Mouse (Mus musculus) heart, adult 18-20 months (tissue): ENCODE measurements at regions not wholly inside any gene's neighbourhood (a gene's known extent, or its start where the extent isn't known, plus 50 kb on each side); places are given as distances from the start of the nearest gene placed in this dataset.

Experiments used
- DNase-seq, 2 experiments: peaks; one replicate each; pipeline ENCODE4 v3.0.0; 2021 to 2022; ENCODE audit warnings: mixed read lengths in 1 of 2

- DNase-seq, result no peak
Measured at GRCm38 (mm10) chr10:6053207-6053606, 131.0 kb upstream of the Rgs17 start.

DNA sequence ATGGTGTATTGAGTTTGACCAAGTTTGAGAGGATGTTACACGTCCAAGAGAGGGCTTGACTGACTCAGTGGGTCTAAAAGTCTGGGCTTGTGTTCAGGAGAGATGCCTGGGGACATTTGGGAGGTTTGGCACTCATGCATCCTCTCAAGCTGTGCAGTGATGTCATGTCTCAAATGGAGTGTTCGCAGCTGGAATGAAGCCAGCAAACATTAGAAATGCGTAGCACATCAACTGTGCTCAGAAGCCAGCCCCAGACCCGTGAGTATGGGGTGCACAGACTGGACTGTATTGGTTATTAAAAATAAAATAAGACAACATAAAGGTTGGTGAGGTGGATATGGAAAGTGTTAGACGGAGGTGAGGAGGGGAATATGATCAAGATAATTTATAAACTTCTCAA, 121.2 kb upstream of the Rgs17 start:
- DNase-seq, result no peak

GRCm38 (mm10) chr10:6039771-6040170, 117.6 kb upstream of the Rgs17 start:
- peak; percentile 45 to 50 for DNase-seq

DNA sequence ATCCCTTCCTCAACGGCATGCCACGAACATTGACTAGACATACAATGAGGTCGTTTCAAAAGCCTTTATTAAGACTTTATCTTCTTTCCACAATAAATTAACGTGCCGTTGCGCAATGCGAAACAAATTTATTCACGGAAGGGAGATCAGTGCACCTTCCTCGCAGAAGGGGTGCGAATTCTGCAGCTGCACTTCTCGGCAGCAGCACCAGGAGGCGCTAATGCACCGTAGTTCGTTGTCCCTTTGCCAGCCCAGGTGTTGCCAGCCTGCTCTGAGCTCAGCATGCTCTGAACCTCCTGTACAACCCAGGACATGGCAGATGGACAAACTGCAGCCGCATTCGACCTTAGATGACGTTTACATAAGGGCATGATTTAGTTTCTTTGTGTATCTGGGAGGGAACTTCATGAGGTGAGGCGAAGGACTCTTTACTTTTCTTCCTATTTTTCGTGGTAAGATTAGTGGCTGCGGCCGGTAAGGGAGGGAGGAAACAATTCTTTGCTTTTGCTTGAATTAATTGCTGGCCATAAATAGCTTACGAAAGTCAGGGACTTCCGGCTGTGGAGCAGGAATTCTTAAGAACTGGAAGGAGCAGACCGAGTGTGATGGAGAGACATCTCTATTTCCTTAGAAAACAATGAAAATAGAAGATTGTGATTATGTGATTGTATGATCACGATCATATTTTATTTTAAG, 113.7 kb upstream of the Rgs17 start:
- DNase-seq, result peak; percentile 49 to 80

GRCm38 (mm10) chr10:6032469-6032868, 110.3 kb upstream of the Rgs17 start:
- DNase-seq, result no peak

GRCm38 (mm10) chr10:6027551-6027950, 105.4 kb upstream of the Rgs17 start:
- peak in 1 of 2 experiments; percentile 42 for DNase-seq

- DNase-seq, result no peak
Measured at GRCm38 (mm10) chr10:6026317-6026716, 104.1 kb upstream of the Rgs17 start.

DNA sequence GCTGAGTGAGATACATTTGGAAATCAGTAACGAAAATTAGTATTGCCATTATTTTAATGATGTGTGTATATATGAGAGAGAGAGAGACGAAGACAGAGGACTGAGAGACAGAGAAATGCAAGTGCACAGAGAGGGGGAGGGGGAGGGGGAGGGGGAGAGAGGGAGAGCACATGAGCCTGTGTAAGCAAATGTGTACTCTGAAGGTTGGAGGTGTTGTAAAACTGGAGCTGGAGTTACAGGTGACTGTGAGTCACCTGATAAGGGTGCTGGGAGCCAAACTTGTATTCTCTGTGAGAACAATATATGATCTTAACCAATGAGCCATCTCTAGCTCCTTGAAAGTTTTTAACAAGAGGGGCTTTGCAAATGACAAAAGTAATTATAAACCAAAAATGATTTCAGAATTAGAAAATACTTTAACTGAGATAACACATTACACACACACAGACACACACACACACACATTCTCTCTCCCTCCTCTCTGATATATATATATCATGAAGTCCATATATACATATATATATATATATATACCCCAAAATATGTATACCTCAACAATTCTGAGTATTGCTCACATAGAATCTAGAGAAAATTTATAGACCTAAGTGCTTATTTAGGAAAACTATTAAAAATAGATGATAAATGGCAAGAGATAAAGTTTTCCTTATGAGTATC, 100.5 kb upstream of the Rgs17 start:
- no peak for DNase-seq

DNA sequence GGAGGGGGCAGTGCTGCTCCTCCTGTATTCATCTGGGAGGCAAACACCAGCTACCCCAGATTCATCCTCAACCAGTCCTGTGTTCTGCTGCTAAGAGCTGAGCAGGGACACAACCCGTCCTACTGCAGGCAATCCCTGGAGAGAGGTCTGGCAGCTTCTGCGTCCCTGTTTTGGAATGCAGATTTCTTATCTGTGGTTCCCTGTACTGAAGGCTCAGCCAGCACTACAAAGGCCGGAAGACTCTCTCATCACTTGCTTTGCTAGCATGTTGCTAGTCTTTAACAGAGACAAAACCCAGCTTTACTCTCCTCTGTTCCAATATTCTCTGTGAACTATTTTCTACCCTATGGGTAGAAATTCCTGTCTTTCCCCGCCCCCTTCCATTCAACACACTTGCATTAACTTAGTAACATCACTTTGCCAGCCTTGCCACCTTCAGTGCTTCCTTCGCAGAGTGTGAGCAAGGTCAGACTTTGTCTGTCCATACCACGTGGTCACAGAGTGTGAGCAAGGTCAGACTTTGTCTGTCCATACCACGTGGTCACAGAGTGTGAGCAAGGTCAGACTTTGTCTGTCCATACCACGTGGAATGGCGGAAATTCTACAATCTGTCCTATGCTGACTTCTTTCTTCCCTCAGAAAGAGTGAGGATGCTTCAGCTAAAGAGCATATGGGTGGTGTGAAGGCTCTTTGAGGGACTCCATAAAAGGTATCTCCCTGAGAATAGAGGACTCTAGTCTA, 98.9 kb upstream of the Rgs17 start:
- peak; percentile 59 to 80 for DNase-seq

GRCm38 (mm10) chr10:6013743-6014142, 91.5 kb upstream of the Rgs17 start:
- DNase-seq, result peak; percentile 49 to 67

- peak; percentile 28 to 49 for DNase-seq
Measured at GRCm38 (mm10) chr10:6011541-6011940, 89.3 kb upstream of the Rgs17 start.

DNA sequence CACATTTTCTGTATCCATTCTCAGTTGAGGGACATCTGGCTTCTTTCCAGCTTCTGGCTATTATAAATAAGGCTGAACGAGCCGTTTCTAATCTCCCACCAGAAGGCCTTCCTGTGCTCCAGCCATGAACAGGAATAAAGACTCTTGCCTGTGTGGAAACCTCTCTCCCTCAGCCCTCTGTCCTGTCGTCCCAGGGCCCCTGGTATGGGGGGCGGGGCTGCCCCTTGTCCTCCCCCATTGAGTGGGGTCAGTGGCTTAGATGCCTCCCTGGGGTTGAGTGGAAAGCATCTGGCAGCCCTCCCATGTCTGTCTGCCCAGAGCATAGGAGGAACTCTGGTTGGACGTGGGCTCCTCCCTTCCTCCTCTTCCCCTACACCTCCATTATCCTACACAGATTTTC, 88.8 kb upstream of the Rgs17 start:
- peak in 1 of 2 experiments; percentile 5 for DNase-seq

DNA sequence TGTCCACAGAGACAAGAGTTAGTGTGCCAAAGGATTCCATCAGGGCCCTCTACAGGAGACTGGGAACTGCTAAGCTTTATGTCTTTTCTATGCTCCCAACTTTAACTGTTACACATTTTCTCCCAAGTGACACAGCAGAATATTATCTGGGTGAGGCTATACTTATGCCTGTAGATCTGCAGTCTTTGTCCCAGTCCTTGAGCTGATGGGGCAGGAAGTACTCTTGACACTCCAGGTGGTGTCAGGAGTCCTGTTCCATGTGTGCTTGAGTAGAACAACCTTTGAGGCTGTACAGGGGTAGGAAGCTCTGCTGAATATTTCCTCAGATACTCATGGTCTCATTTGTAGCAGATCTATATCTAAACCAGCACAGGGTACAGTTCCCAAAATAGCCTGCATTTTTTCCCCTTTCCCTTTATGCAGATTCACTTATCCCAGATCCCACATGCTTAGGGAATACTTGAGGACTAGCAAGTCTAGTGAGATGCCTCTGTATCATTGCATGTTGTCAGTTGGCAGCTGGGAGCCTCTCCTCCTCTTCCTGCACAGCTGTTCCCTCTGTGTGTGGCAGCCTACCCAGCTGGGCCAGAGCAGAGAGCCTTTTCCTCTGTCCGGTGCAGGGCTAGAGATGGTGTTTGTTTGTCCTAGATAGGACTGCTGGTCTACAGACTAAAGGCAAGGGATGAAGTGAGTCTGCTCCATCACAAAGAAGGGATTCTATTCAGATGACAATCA, 85.2 kb upstream of the Rgs17 start:
- DNase-seq, result peak in 1 of 2 experiments; percentile 47

DNA sequence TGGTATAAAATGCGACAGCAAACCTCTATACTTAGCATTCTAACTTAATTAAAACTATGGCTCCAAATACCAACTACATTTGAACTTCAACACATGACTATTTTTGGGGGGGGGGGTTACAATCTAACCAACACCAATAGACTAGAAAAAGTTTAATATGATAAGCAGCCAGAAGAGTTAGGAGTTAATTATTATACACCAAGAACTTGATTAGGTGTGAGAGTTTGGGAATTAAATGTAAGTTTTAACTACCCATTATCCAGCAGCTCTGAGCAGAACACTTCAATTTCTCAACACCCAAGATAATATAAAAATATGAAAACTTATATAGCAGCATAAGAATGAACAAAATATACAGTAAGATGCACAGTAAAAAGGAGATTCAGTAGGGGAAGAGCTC, 59.2 kb upstream of the Rgs17 start:
- DNase-seq, result no peak

- DNase-seq, result no peak
Measured at GRCm38 (mm10) chr10:5978534-5978933, 56.3 kb upstream of the Rgs17 start.
